Mouse (Mus musculus) embryo, embryonic 11 days (tissue): Measurements from ENCODE around the gene Cmtm8.

Source experiments
- DNase-seq: peaks from one replicate; pipeline ENCODE4 v3.0.0-alpha.2; 2015

Gene Cmtm8

DNA sequence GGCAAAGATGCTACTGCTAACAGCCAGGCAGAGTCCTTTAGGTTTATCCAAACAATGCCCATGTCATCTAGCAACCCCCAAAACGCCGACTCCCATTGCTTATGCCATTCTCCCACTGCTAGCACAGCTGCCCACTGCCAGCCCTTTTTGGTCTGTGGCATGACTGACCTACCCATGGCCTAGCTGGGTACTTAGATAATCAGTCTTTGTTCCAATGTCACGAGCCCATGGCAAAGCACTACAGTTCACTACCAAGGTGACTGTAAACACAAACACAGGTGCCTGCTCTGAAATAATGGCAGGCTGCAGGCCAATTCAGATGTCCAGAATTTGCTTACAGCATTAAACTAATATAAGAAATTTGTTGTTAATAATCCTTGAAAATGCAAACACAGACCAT lies 25.0 kb downstream of the Cmtm8 start:
- DNase-seq, result no peak

DNA sequence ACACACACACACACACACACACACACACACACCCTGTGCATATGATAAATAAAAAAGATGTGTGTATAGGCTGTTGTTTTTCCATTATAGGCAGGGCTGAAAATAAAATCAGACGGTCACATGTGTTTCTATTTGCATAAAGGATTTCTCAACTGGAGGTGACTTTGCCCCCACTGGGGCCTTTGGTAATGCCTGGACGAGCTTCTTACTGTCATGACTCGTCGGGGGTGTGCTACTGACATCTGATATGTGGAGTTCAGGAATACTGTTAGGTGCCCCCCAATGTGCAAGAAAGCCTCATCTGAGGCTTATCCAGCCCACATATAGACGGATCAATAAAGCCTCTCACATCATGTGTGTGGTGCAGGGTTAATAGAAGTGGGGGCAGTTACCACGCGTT lies 26.9 kb downstream of the Cmtm8 start:
- no peak for DNase-seq

DNA sequence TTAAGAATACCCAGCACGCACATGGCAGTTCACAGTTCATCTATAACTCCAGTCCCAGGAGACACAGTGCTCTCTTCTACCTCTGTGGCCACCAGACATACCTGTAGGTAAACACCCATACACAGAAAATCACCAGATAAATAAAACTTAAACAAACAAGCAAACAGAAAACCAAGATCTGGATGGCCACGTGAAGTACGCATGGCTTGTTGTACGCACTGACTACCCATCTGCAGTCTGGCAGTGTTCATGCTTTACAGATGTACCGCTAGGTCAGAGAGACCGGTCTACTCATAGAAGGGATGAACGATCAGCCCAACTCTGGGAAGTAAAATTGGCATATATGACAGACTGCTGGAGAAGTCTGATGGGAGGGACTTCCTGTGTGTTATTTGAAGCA lies 27.8 kb downstream of the Cmtm8 start:
- DNase-seq, result no peak

DNA sequence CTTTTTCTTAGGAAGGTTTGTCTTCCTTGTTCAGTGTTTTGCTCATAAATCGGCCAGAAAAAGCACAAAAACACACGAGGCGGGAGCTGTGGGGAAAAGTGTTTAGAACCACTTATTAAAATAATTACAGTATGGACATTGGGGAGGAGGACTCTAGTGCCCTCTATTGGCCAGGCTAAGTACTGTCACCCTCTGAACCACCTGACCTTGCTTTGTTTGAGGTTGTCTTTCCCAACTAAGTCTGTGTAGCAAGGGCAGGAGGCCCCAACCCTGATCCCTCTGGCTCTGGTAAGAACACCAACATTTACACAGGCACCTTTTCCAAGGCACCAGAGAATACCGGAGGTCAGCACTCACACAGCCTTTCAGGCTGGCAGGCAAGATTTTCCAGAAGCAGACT lies 28.6 kb downstream of the Cmtm8 start:
- no peak for DNase-seq

DNA sequence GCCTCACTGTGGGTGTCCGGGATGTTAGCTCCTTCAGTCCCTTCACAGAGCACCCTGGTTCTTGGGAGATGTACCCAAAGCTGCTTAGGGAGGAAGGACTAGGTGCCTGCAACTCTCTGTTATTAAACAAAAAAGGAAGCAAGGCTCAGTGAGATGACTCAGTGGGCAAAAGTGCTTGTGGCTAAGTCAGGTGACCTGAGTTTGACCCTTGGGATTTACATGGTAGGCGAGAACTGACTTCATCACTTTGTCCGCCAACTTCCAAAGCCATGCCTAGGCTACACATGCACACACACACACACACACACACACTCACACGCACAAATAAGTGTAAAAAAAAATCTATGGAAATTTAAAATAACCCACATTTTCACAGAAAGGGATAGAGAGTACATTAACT lies 32.0 kb downstream of the Cmtm8 start:
- no peak for DNase-seq

DNA sequence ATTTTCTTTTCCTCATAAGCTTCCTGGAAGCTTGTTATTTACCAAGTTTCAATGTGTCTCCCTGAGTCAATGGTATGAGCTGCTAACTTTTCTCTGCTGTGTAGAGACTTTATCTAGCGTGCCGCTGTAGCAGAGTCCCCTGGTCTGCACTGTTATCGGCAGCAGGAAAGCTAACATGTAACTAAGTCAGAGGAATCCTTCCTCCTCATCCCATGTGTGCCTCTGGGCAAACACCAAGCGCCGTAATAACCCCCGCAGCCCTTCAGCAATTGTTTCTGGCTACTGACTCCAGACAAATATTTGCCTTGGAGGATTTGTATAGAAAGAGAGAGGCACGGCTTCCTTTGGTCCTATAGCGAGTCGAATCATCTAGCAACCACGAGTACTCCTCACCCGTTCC lies 33.1 kb downstream of the Cmtm8 start:
- DNase-seq, result no peak

DNA sequence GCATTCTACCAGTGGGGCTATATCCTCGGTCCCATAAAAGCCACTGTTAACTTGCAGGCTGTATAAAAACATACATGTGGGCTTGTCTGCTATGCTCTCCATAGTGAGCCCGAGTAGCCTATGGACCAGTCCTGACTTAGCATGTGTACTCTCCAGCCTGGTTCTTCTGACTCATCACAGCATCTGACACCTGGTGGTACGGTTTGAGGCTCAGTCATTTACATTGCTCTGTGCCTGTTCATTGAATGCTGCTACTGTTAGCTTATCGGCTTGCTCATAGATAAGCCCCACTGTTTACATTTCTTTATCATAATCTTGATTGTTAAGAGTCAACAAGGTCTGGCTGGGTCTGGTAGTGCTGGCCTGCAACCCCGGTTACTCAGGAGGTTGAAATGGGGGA lies 35.3 kb downstream of the Cmtm8 start:
- no peak for DNase-seq

DNA sequence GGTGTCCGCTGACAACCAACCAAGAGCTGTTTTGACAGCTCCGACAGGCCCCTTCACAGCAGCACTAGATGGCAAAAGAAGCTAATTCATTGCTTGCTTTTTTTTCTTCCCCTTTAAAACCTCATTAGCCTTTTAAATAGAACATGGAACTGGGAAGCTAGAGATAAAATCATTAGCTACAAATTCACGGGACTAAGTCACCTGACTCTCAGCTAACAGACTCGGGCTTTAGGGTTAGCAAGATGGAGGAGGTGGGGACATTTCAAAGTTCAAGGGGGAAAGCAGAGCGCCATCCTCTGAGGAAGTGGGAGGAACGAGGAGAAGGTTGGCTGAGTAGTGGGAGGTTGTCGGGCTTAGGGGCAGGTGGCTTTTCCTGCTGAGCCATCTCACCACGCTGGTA lies 36.7 kb downstream of the Cmtm8 start:
- no peak for DNase-seq

DNA sequence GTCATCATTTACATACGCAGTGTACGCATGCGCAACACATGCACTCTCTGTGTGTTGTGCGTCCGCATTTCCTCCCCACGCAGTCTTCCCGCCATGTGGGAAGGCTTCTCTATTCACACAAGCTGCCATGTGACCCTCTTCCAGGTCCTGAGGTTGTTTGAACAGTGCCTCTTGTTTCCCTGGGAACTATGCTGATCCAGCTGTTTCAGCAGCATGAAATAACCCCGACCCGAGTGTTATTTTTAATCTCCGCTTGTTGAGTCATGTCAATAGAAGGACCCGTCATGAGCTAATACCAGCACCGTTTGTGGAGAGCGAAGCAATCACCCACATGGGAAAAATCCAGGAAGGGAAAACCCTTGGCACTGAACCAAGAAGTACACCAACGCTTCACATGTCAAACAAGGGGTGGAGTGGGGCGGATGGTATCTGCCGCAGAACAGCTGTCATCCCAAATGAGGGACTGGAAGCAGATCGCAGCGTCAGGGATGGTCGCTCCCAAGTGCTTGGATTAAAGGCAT lies 38.7 kb downstream of the Cmtm8 start:
- DNase-seq, result peak; percentile 43

DNA sequence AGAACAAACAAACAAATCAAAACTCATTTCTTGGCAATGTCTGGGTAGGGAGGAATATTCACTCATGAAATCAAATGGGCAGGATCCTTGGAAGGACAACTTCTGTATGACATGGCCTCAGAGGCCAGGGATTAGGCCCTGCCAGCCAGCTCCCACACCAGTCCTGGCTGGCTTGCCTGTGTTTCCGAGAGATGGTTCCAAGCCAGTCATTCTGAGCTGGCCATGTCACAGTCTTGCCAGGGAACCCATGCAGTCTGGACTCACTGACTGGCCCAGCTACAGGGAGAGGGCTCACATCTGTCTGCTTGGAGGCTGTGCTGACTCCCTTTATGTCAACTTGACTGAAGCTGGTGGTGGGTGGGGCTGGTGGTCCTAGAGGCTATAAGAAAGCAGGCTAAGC lies 41.8 kb downstream of the Cmtm8 start:
- DNase-seq, result no peak

DNA sequence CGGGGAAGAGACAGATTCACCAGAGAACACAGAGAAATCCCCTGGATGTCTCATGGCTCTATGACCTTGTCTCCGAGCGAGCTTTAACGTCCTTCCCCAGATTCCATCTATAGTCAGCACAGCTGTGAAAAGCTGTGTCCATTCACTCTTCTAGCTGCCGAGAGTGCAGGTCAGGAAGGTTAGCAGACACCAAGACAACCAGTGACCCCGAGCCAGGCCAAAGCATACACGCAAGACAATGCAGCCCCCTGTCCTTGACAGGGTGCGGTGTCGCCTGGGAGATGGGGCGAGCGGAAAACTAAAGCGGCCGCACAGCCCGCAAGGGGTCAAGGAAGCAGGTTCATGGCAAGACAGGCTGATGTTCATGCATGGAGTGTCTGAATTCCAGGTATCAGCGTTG lies 42.7 kb downstream of the Cmtm8 start:
- peak; percentile 64 for DNase-seq

DNA sequence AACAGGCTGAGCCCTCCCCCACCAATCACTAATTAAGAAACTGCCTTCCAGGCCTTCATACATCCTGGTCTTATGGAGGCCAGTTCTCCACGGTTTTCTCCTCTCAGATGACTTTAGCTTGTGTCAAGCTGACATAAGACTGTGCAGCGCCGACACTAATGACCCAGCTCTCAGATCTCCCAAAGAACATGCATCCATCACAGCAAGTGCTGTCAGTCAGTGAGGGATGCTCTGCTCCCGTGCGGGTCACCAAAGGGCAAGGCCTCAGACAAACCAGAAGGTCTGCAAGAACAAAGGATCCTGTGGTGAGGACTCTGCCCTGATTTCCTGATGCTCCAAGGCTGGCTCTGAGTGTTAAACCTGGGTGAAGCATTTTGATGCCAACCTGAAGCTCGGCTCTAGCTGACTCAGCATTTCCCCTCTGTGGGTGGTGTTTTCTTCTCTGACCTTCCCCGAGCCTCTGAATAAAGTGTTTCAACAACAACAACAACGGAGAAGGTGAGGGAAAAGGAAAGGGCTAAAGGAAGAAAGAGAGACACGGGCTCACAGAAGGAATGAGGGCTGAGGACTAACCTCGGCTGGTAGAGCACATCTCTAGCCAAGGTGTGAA lies 44.4 kb downstream of the Cmtm8 start:
- DNase-seq, result peak; percentile 63

DNA sequence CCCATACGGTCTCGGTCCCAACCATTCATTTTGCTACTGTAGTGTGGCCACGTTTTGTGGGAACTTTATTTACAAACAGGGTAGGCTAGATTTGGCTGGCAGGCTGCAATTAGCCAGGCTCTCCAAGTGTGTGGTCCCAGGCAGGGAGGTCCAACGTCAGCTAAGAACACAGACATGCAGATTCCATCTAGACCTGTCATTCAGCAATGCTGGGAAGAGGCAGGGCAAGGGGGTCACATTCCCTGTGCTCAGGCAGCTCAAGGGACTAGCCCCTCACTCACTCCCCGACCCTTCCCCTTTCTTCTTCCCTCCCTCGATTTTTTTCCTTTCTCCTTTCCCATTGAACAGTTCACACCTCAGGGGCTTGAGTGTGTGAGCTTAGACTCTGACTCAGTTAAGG lies 45.1 kb downstream of the Cmtm8 start:
- DNase-seq, result peak; percentile 53

DNA sequence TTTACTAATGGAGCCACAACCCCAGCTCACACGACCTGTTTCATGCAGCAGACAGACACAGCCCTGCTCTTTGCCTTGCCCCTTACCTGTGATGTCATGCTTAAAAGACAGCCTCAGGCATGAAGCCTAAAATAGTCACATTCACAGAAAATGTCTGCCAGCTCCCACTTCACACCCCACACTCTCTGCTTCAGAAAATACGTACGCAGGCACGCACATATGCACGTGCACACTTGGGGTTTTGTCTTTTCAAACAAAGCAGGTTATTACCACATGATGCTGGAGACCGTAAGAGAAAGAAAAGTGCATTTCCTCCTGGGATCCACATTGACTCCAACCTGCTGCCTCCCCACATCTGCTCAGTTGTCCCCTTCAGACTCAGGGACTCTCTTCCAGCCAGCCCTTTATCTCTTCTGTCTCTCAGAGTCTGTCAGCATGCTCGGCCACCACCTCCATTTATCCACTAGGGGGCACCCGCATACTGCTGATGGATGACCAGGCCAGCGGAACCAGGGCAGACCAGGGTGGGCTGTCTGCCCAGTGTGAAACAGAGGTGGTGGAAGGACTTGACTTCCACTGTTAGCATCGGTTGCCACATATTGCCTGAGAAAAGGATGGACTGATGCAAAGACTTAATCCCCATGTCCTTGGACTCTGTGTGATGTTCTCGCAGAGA lies 46.5 kb downstream of the Cmtm8 start:
- peak; percentile 89 for DNase-seq

DNA sequence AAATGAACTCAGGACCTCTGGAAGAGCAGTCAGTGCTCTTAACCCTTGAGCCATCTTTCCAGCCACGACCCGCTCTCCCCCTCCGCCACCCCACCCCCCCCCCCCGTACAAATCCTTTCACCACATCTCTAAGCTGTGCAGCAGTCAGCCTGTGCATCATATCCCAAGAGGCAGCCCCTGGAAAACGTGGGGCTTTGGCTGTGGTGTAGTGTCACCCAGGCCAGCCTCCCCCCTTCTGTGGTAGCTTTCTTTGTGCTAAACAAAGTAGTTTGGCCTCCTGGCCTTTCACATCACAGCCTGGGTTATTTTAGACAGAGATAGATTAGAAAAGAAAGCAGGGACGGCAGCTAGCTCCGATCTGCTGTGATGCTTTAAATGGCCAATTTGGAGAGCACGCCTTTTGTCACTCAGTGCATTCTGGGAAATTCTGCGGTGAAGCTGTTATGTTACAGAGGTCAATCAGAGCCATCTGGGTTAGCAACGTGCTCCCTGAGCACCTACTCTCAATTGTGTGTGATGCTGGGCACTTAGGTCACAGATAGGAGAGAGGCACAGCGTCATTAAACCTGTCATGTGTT lies 47.4 kb downstream of the Cmtm8 start:
- DNase-seq, result peak; percentile 56

DNA sequence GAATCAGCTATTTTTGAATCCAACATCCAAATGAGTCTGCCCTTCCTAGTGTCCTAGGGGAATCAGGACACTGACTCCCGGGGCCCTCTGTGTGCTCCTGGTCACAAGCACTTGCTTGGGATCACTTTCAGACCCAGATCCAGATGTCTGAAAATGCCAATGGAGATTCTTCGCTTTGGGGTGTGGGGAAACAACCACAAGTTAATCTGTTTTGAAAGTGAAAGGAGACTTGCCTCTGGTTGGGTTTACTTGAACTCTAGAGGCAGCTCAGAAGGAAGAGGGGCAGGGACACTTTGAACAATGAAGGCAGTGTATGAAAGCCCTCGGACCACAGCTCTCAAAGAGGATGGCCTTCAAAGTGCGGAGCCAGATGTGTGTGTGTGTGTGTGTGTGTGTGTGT lies 49.5 kb downstream of the Cmtm8 start:
- DNase-seq, result no peak

DNA sequence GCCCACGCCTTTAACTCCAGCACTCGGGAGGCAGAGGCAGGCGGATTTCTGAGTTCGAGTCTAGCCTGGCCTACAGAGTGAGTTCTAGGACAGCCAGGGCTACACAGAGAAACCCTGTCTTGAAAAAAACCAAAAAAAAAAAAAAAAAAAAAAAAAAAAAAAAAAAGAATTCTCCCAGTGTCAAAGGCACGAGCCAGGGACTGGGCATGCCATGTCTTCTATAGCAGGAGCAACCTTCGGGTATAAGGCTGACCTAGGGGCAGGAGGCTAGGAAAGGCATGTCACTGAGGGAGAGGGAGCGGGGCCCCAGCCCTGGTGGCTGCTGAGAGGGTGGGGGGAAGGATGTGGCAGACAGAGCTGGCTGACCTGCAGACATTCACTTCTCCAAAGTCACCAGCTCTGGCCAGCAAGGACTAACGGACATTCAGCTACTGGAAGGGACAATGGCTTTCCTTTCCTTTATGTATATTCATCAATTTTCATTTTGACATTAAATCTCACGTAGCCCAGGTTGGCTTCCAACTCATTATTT lies 50.1 kb downstream of the Cmtm8 start:
- no peak for DNase-seq

DNA sequence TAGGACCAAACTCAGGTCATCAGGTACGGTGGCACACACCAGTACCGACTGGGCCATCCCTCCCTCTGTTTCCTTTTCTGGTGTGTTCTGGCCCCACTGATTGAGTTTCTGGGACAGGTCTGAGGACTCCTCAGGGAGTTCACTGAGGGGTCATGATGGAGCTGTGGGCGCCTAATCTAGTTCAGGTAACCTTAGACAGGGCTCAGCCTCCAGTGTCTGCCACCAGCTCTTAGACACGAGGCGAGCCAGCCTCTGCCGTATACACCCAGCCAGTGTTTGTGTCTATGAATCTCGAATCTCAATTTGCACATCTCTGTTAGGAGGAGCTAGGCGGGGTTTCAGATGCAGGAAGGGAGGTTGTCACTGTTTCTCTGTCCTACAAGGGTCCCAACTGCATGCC lies 54.0 kb downstream of the Cmtm8 start:
- no peak for DNase-seq

DNA sequence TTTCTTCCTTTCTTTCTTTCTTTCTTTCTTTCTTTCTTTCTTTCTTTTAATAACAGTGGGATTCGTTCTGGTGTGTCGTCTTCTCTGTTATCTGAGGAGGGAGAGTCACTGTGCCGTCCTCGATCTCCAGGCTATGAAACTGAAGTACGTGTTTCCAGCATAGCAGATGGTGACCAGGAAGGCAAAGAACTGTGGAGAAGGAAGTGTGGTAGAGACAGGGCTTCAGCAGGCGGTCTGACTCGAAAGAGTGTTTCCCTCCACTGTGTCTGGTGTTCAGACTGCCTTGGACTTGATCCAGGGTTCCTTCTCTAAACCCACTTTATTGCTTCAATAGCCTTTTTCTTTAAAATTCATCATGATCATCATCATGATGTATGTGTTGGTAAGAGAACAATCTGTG lies 54.4 kb downstream of the Cmtm8 start:
- DNase-seq, result no peak

DNA sequence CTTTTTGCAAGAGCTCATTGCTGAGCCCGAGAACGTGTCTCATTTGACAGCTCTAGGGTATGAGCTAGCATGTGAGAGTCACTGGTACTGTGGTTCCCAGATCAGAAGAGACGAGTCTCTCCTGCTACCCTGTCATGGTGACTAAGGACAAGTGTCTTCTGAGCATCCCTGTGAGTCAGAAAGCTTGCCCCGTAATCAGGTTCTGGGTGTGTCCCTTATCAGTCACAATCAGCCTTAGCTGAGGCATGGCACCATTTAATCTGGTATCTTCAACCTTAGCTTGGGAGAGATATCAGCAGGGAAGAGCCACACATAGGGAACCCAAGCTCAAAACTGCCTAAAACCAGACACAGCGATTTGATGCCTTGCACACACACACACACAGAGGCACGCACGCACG lies 55.3 kb downstream of the Cmtm8 start:
- DNase-seq, result no peak

DNA sequence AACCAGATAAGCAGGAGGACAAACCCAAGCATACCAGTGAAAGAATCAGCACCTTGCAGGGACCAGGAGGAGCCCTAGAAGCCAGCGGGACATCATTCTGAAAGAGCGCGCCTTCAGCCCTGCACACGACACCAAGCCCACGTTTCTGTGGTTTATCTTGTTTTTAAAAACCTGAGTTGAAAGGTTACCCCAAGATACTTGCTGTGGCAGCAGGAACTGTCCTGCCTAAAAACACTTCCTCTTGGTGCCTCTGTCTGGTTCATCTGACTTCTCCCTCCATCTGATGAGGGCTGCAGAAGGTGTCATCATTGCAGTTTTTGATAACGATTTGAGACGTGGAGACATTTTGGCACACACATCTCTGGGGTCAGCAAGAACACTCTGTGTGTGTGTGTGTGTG lies 56.2 kb downstream of the Cmtm8 start:
- DNase-seq, result no peak

DNA sequence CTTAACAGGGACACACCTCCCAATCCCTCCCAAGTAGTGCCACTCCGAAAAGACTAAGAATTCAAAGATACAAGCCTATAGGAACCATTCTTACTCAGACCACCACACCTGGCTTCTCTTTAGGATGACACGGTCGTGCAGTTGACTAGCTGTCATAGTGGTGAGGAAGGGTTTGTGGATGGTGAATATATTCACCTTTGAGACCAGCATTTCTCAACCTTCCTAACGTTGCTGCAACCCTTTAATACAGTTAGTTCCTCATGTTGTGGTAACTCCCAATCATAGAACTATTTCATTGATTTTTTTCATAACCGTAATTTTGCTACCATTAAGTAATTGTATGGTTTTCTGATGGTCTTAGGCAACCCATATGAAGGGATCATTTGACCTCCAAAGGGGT lies 56.8 kb downstream of the Cmtm8 start:
- no peak for DNase-seq

DNA sequence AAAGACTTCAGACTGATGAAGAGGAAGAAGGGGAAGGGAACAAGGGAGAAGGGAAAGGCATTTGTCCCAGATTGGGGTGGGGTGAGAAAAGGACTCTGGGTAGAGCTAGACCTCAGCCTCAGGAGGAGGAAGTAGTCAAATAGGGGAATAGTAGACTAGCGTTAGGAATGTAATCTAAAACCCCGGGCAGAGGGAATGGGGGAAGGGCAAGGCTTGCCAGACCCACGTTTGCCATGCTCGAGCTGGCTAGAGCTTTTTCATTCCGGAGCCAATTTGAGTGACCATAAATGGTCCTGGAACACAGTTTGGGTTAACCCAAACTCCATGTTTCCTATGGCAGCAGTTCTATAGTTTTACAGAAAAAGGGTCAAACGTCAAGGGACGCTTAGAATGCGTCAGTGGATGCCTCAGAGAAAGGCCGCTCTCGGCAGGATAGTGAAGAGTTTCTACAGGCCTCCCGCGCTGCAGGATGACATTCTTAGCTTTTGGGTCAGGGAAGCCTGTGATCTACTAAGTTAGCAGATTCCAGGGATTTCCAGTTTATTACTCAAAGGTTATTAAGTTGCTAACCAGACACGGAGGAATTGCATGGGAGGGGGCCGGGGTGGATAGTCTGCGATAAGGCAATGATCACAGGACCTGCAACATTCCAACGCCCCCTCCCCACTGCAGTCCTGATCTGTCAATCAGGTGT lies 58.4 kb downstream of the Cmtm8 start:
- peak; percentile 76 for DNase-seq
